Mouse (Mus musculus): ENCODE measurements around the gene Gm47959. TPM values are rescaled to one million over a fixed set of nuclear protein-coding genes. Genes with fewer than 3 reads are reported as not detected.

Gene Gm47959
- polyA plus RNA-seq, 1 experiment from 2014 or later = not detected

GRCm38 (mm10) chr1:83006218-83007179 is 6.2 kb downstream of the Gm47959 start:
- Histone ChIP-seq H3K4me3 (ENCODE audit: low read depth, low read length) (no peak overlapping the region), H3K27ac (replicated peaks; ENCODE audit: low read depth, low read length) (no peak overlapping the region), H3K9me3 (replicated peaks; ENCODE audit: control insufficient read depth, low read length) (no peaks in the 10 kb centered on the region), H3K27me3 (ENCODE audit: control insufficient read depth, insufficient read depth, low read length) (no peaks in the 10 kb centered on the region), H3K4me2 (ENCODE audit: low read depth, low read length) (no peak overlapping the region), H3K36me3 (replicated peaks; ENCODE audit: control insufficient read depth, insufficient read depth, low read depth, low read length) (no peaks in the 10 kb centered on the region), H3K4me1 (ENCODE audit: control insufficient read depth, insufficient read depth, low read length) (no peaks in the 10 kb centered on the region), H3K9ac (replicated peaks; ENCODE audit: low read length) (no peak overlapping the region)
- DNase-seq (ENCODE audit: low spot score) (no peak), ATAC-seq (replicated peaks; ENCODE audit: insufficient number of reproducible peaks, low FRiP score, low TSS enrichment, low read depth) (no peak)
- 82% methylated on average over 8 of the region's 8 CpGs for WGBS

- Histone ChIP-seq H3K4me1 (ENCODE audit: control insufficient read depth, insufficient read depth, low read length) (no peaks in the 10 kb centered on the region), H3K9ac (replicated peaks; ENCODE audit: low read length) (no peak overlapping the region), H3K27ac (replicated peaks; ENCODE audit: low read depth, low read length) (no peak overlapping the region), H3K4me3 (ENCODE audit: low read depth, low read length) (no peak overlapping the region), H3K27me3 (ENCODE audit: control insufficient read depth, insufficient read depth, low read length) (no peaks in the 10 kb centered on the region), H3K9me3 (replicated peaks; ENCODE audit: control insufficient read depth, low read length) (no peaks in the 10 kb centered on the region), H3K36me3 (replicated peaks; ENCODE audit: control insufficient read depth, insufficient read depth, low read depth, low read length) (no peaks in the 10 kb centered on the region), H3K4me2 (ENCODE audit: low read depth, low read length) (no peak overlapping the region)
- 82% methylated on average over 6 of the region's 6 CpGs for WGBS
- DNase-seq (ENCODE audit: low spot score) (no peak), ATAC-seq (replicated peaks; ENCODE audit: insufficient number of reproducible peaks, low FRiP score, low TSS enrichment, low read depth) (no peak)
These were observed 7.1 kb downstream of the Gm47959 start for GRCm38 (mm10) chr1:83007471-83007870.

GRCm38 (mm10) chr1:83014477-83014876 is 14.1 kb downstream of the Gm47959 start:
- H3K4me1 ChIP-seq (ENCODE audit: control insufficient read depth, insufficient read depth, low read length) = no peaks in the 10 kb centered on the region
- H3K9me3 ChIP-seq (replicated peaks; ENCODE audit: control insufficient read depth, low read length) = no peaks in the 10 kb centered on the region
- no peaks in the 10 kb centered on the region for H3K27me3 ChIP-seq (ENCODE audit: control insufficient read depth, insufficient read depth, low read length)
- H3K4me2 ChIP-seq (ENCODE audit: low read depth, low read length) = no peak overlapping the region
- no peak overlapping the region for H3K27ac ChIP-seq (replicated peaks; ENCODE audit: low read depth, low read length)
- DNase-seq (ENCODE audit: low spot score) (no peak), ATAC-seq (replicated peaks; ENCODE audit: insufficient number of reproducible peaks, low FRiP score, low TSS enrichment, low read depth) (no peak)
- WGBS = 86% methylated on average over 3 of the region's 3 CpGs
- no peaks in the 10 kb centered on the region for H3K36me3 ChIP-seq (replicated peaks; ENCODE audit: control insufficient read depth, insufficient read depth, low read depth, low read length)
- H3K4me3 ChIP-seq (ENCODE audit: low read depth, low read length) = no peak overlapping the region
- H3K9ac ChIP-seq (replicated peaks; ENCODE audit: low read length) = no peak overlapping the region

- 81% methylated on average over 10 of the region's 10 CpGs for WGBS
- DNase-seq (ENCODE audit: low spot score) = no peak
- no peak overlapping the region for H3K4me2 ChIP-seq (ENCODE audit: low read depth, low read length)
- ATAC-seq (replicated peaks; ENCODE audit: insufficient number of reproducible peaks, low FRiP score, low TSS enrichment, low read depth) = no peak
- H3K27me3 ChIP-seq (ENCODE audit: control insufficient read depth, insufficient read depth, low read length) = no peaks in the 10 kb centered on the region
- H3K27ac ChIP-seq (replicated peaks; ENCODE audit: low read depth, low read length) = no peak overlapping the region
- no peaks in the 10 kb centered on the region for H3K9me3 ChIP-seq (replicated peaks; ENCODE audit: control insufficient read depth, low read length)
- no peak overlapping the region for H3K4me3 ChIP-seq (ENCODE audit: low read depth, low read length)
- no peaks in the 10 kb centered on the region for H3K4me1 ChIP-seq (ENCODE audit: control insufficient read depth, insufficient read depth, low read length)
- no peaks in the 10 kb centered on the region for H3K36me3 ChIP-seq (replicated peaks; ENCODE audit: control insufficient read depth, insufficient read depth, low read depth, low read length)
- H3K9ac ChIP-seq (replicated peaks; ENCODE audit: low read length) = no peak overlapping the region
These were observed 15.1 kb downstream of the Gm47959 start for GRCm38 (mm10) chr1:83015329-83015879.

- H3K36me3 ChIP-seq (replicated peaks; ENCODE audit: control insufficient read depth, insufficient read depth, low read depth, low read length) = no peaks in the 10 kb centered on the region
- ATAC-seq (replicated peaks; ENCODE audit: insufficient number of reproducible peaks, low FRiP score, low TSS enrichment, low read depth) = no peak
- no peak for DNase-seq (ENCODE audit: low spot score)
- H3K4me3 ChIP-seq (ENCODE audit: low read depth, low read length) = no peak overlapping the region
- H3K27me3 ChIP-seq (ENCODE audit: control insufficient read depth, insufficient read depth, low read length) = no peaks in the 10 kb centered on the region
- H3K27ac ChIP-seq (replicated peaks; ENCODE audit: low read depth, low read length) = no peak overlapping the region
- no peak overlapping the region for H3K9ac ChIP-seq (replicated peaks; ENCODE audit: low read length)
- 75% methylated on average over 1 of the region's 1 CpGs for WGBS
- H3K4me1 ChIP-seq (ENCODE audit: control insufficient read depth, insufficient read depth, low read length) = no peaks in the 10 kb centered on the region
- H3K9me3 ChIP-seq (replicated peaks; ENCODE audit: control insufficient read depth, low read length) = no peaks in the 10 kb centered on the region
- H3K4me2 ChIP-seq (ENCODE audit: low read depth, low read length) = no peak overlapping the region
These were observed 16.2 kb downstream of the Gm47959 start for GRCm38 (mm10) chr1:83016556-83016955.

GRCm38 (mm10) chr1:83031950-83032349 is 31.6 kb downstream of the Gm47959 start:
- no peaks in the 10 kb centered on the region for H3K9me3 ChIP-seq (replicated peaks; ENCODE audit: control insufficient read depth, low read length)
- H3K36me3 ChIP-seq (replicated peaks; ENCODE audit: control insufficient read depth, insufficient read depth, low read depth, low read length) = no peaks in the 10 kb centered on the region
- ATAC-seq (replicated peaks; ENCODE audit: insufficient number of reproducible peaks, low FRiP score, low TSS enrichment, low read depth) (no peak), DNase-seq (ENCODE audit: low spot score) (no peak)
- H3K4me3 ChIP-seq (ENCODE audit: low read depth, low read length) = no peak overlapping the region
- H3K27ac ChIP-seq (replicated peaks; ENCODE audit: low read depth, low read length) = no peak overlapping the region
- no peak overlapping the region for H3K4me2 ChIP-seq (ENCODE audit: low read depth, low read length)
- no peaks in the 10 kb centered on the region for H3K4me1 ChIP-seq (ENCODE audit: control insufficient read depth, insufficient read depth, low read length)
- no peak overlapping the region for H3K9ac ChIP-seq (replicated peaks; ENCODE audit: low read length)
- no peaks in the 10 kb centered on the region for H3K27me3 ChIP-seq (ENCODE audit: control insufficient read depth, insufficient read depth, low read length)
- 44% methylated on average over 1 of the region's 1 CpGs for WGBS

- no peak overlapping the region for H3K9ac ChIP-seq (replicated peaks; ENCODE audit: low read length)
- H3K27ac ChIP-seq (replicated peaks; ENCODE audit: low read depth, low read length) = no peak overlapping the region
- no peaks in the 10 kb centered on the region for H3K9me3 ChIP-seq (replicated peaks; ENCODE audit: control insufficient read depth, low read length)
- no peak overlapping the region for H3K4me3 ChIP-seq (ENCODE audit: low read depth, low read length)
- ATAC-seq (replicated peaks; ENCODE audit: insufficient number of reproducible peaks, low FRiP score, low TSS enrichment, low read depth) (no peak), DNase-seq (ENCODE audit: low spot score) (no peak)
- H3K4me1 ChIP-seq (ENCODE audit: control insufficient read depth, insufficient read depth, low read length) = no peaks in the 10 kb centered on the region
- H3K4me2 ChIP-seq (ENCODE audit: low read depth, low read length) = no peak overlapping the region
- H3K36me3 ChIP-seq (replicated peaks; ENCODE audit: control insufficient read depth, insufficient read depth, low read depth, low read length) = no peaks in the 10 kb centered on the region
- H3K27me3 ChIP-seq (ENCODE audit: control insufficient read depth, insufficient read depth, low read length) = no peaks in the 10 kb centered on the region
- WGBS = 85% methylated on average over 6 of the region's 6 CpGs
These were observed 32.2 kb downstream of the Gm47959 start for GRCm38 (mm10) chr1:83032508-83032907.

- no peaks in the 10 kb centered on the region for H3K27me3 ChIP-seq (ENCODE audit: control insufficient read depth, insufficient read depth, low read length)
- H3K4me3 ChIP-seq (ENCODE audit: low read depth, low read length) = no peak overlapping the region
- H3K27ac ChIP-seq (replicated peaks; ENCODE audit: low read depth, low read length) = no peak overlapping the region
- no peaks in the 10 kb centered on the region for H3K4me1 ChIP-seq (ENCODE audit: control insufficient read depth, insufficient read depth, low read length)
- no peaks in the 10 kb centered on the region for H3K36me3 ChIP-seq (replicated peaks; ENCODE audit: control insufficient read depth, insufficient read depth, low read depth, low read length)
- WGBS = 73% methylated on average over 5 of the region's 5 CpGs
- DNase-seq (ENCODE audit: low spot score) (no peak), ATAC-seq (replicated peaks; ENCODE audit: insufficient number of reproducible peaks, low FRiP score, low TSS enrichment, low read depth) (no peak)
- H3K4me2 ChIP-seq (ENCODE audit: low read depth, low read length) = no peak overlapping the region
- H3K9ac ChIP-seq (replicated peaks; ENCODE audit: low read length) = no peak overlapping the region
- H3K9me3 ChIP-seq (replicated peaks; ENCODE audit: control insufficient read depth, low read length) = no peaks in the 10 kb centered on the region
These were observed 34.2 kb downstream of the Gm47959 start for GRCm38 (mm10) chr1:83034509-83034908.
